Mouse (Mus musculus): ENCODE measurements around the gene Zfp334. TPM values are rescaled to one million over a fixed set of nuclear protein-coding genes. Genes with fewer than 3 reads are reported as not detected.

The Zfp334 gene
- polyA plus RNA-seq, 1 experiment from 2014 or later, result 23.6 TPM

GRCm38 (mm10) chr2:165332610-165333210 is 55.3 kb downstream of the Zfp334 start:
- ATAC-seq (ENCODE audit: low FRiP score, low read depth), result no peak
- no peak overlapping the region for H3K27ac ChIP-seq (replicated peaks)
- H3K9me3 ChIP-seq, result no peaks in the 10 kb centered on the region
- H3K27me3 ChIP-seq, result peaks cover 56% of the 10 kb centered on the region
- H3K4me3 ChIP-seq, result no peak overlapping the region
- H3K9ac ChIP-seq (replicated peaks), result no peak overlapping the region
- peaks cover 9% of the 10 kb centered on the region for H3K4me1 ChIP-seq
- no peaks in the 10 kb centered on the region for H3K36me3 ChIP-seq
- H3K4me2 ChIP-seq (replicated peaks), result 0 out of 2 replicates have a peak overlapping the region, but pooled peaks have one; percentile 15
- WGBS, result 53% methylated on average over 14 of the region's 14 CpGs

GRCm38 (mm10) chr2:165329703-165330102 is 58.4 kb downstream of the Zfp334 start:
- Histone ChIP-seq H3K4me1 (peaks cover 30% of the 10 kb centered on the region), H3K4me2 (replicated peaks) (no peak overlapping the region), H3K9ac (replicated peaks) (no peak overlapping the region), H3K36me3 (no peaks in the 10 kb centered on the region), H3K9me3 (no peaks in the 10 kb centered on the region), H3K27ac (replicated peaks) (no peak overlapping the region), H3K27me3 (peaks cover 43% of the 10 kb centered on the region), H3K4me3 (no peak overlapping the region)
- no peak for ATAC-seq (ENCODE audit: low FRiP score, low read depth)
- 58% methylated on average over 3 of the region's 3 CpGs for WGBS

GRCm38 (mm10) chr2:165328746-165329145 is 59.3 kb downstream of the Zfp334 start:
- Histone ChIP-seq H3K36me3 (no peaks in the 10 kb centered on the region), H3K27ac (replicated peaks) (no peak overlapping the region), H3K4me3 (no peak overlapping the region), H3K9ac (replicated peaks) (no peak overlapping the region), H3K4me2 (replicated peaks) (no peak overlapping the region), H3K9me3 (no peaks in the 10 kb centered on the region), H3K27me3 (peaks cover 37% of the 10 kb centered on the region), H3K4me1 (peaks cover 39% of the 10 kb centered on the region)
- no peak for ATAC-seq (ENCODE audit: low FRiP score, low read depth)
- 80% methylated on average over 5 of the region's 5 CpGs for WGBS

GRCm38 (mm10) chr2:165327386-165327785 is 60.7 kb downstream of the Zfp334 start:
- 54% methylated on average over 7 of the region's 7 CpGs for WGBS
- peak overlapping the region; percentile 84; the same call in 1 of the 2 replicates for H3K4me3 ChIP-seq
- peaks cover 33% of the 10 kb centered on the region for H3K27me3 ChIP-seq
- peaks cover 41% of the 10 kb centered on the region for H3K4me1 ChIP-seq
- H3K27ac ChIP-seq (replicated peaks), result peak overlapping the region; percentile 69
- H3K9me3 ChIP-seq, result no peaks in the 10 kb centered on the region
- peak overlapping the region; percentile 69; the same call in 1 of the 2 replicates for H3K9ac ChIP-seq (replicated peaks)
- ATAC-seq (ENCODE audit: low FRiP score, low read depth), result no peak
- no peaks in the 10 kb centered on the region for H3K36me3 ChIP-seq
- H3K4me2 ChIP-seq (replicated peaks), result peak overlapping the region; percentile 82

GRCm38 (mm10) chr2:165326304-165327190 is 61.5 kb downstream of the Zfp334 start, which contains the start of gene Elmo2:
Elmo2 (minus strand) TSS chr2:165326479.
- peaks cover 48% of the 10 kb centered on the region for H3K4me1 ChIP-seq
- peak within 1 kb of the TSS; percentile 82 for H3K4me2 ChIP-seq (replicated peaks)
- H3K9ac ChIP-seq (replicated peaks), result peak within 1 kb of the TSS; percentile 81
- peaks cover 28% of the 10 kb centered on the region for H3K27me3 ChIP-seq
- H3K9me3 ChIP-seq, result no peaks in the 10 kb centered on the region
- H3K4me3 ChIP-seq, result peak within 1 kb of the TSS; percentile 84
- H3K36me3 ChIP-seq, result no peaks in the 10 kb centered on the region
- peak; percentile 99 for ATAC-seq (ENCODE audit: low FRiP score, low read depth)
- under 1% methylated on average over 49 of the region's 55 CpGs for WGBS
- peak within 1 kb of the TSS; percentile 69 for H3K27ac ChIP-seq (replicated peaks)

GRCm38 (mm10) chr2:165325521-165326303 is 62.3 kb downstream of the Zfp334 start:
- WGBS, result 1% methylated on average over 30 of the region's 30 CpGs
- peak overlapping the region; percentile 81 for H3K9ac ChIP-seq (replicated peaks)
- H3K9me3 ChIP-seq, result no peaks in the 10 kb centered on the region
- ATAC-seq (ENCODE audit: low FRiP score, low read depth), result peak; percentile 39
- H3K27ac ChIP-seq (replicated peaks), result peak overlapping the region; percentile 47; the same call in 1 of the 2 replicates
- no peaks in the 10 kb centered on the region for H3K36me3 ChIP-seq
- H3K4me2 ChIP-seq (replicated peaks), result peak overlapping the region; percentile 82
- H3K4me3 ChIP-seq, result peak overlapping the region; percentile 84
- H3K27me3 ChIP-seq, result peaks cover 35% of the 10 kb centered on the region
- H3K4me1 ChIP-seq, result peaks cover 56% of the 10 kb centered on the region

Other genes starting within 250 kb of the Zfp334 start
- gene Cdh22, start 153.4 kb downstream of the Zfp334 start, polyA plus RNA-seq (2016; fragmentation: Nextera tagmentation; extraction: Ambion mirVana), result 14.8 and 18.8 TPM in 2 replicates
- gene Slc35c2, start 100.4 kb downstream of the Zfp334 start, polyA plus RNA-seq (2016; fragmentation: Nextera tagmentation; extraction: Ambion mirVana), result 61.6 and 67.1 TPM in 2 replicates
- gene Elmo2, start 61.8 kb downstream of the Zfp334 start, polyA plus RNA-seq (2016; fragmentation: Nextera tagmentation; extraction: Ambion mirVana), result 88.2 and 89.3 TPM in 2 replicates
- 7.6 and 9.2 TPM in 2 replicates for gene Zfp663, start 19.5 kb downstream of the Zfp334 start, polyA plus RNA-seq (2016; fragmentation: Nextera tagmentation; extraction: Ambion mirVana)
- gene Ocstamp, start 12.1 kb upstream of the Zfp334 start, polyA plus RNA-seq (2016; fragmentation: Nextera tagmentation; extraction: Ambion mirVana), result 0.05 TPM in 1 of 2 replicates, not detected in the other
- 2.4 and 2.6 TPM in 2 replicates for gene Slc13a3, start 85.0 kb upstream of the Zfp334 start, polyA plus RNA-seq (2016; fragmentation: Nextera tagmentation; extraction: Ambion mirVana)
- 50.6 and 53.2 TPM in 2 replicates for gene Trp53rka, start 105.1 kb upstream of the Zfp334 start, polyA plus RNA-seq (2016; fragmentation: Nextera tagmentation; extraction: Ambion mirVana)
- gene Slc2a10, start 115.5 kb upstream of the Zfp334 start, polyA plus RNA-seq (2016; fragmentation: Nextera tagmentation; extraction: Ambion mirVana), result 4.4 and 4.6 TPM in 2 replicates
- 4.5 and 7.2 TPM in 2 replicates for gene Eya2, start 206.8 kb upstream of the Zfp334 start, polyA plus RNA-seq (2016; fragmentation: Nextera tagmentation; extraction: Ambion mirVana)